Mouse (Mus musculus): ENCODE results near the gene Glg1. TPM values are rescaled to one million over a fixed set of nuclear protein-coding genes. Genes with fewer than 3 reads are reported as not detected.
A peak's percentile ranks its signal among the peaks of the same experiment; 100 is the strongest.
"Not testable (repeated sequence)": the region's sequence is repeated elsewhere in the genome, so short reads cannot be mapped to it uniquely, and the experiment has no call there.

The Glg1 gene
- 83.5 and 85.1 TPM in 2 replicates for polyA plus RNA-seq (2014; fragmentation: Nextera tagmentation; extraction: Ambion mirVana)

GRCm38 (mm10) chr8:111258631-111259407 is at the start of gene Glg1:
Glg1 (minus strand) TSS chr8:111259216.
- H3K4me1 ChIP-seq (ENCODE audit: control insufficient read depth in 2 of 2, insufficient read depth in 2 of 2, low read length in 2 of 2): peaks cover 8 to 31% of the 10 kb centered on the region in 2 experiments
- peak within 1 kb of the TSS; percentile 67 for H3K4me2 ChIP-seq (ENCODE audit: low read length)
- H3K4me3 ChIP-seq (ENCODE audit: control insufficient read depth in 1 of 2, insufficient read depth in 1 of 2, low read depth in 1 of 2, low read length in 2 of 2): peak within 1 kb of the TSS; percentile 75 to 92
- ATAC-seq (ENCODE audit: insufficient number of reproducible peaks, insufficient read depth, low FRiP score, low read depth): peak; percentile 83
- no peaks in the 10 kb centered on the region for H3K9me3 ChIP-seq (ENCODE audit: control insufficient read depth, low read length)
- H3K36me3 ChIP-seq (ENCODE audit: control insufficient read depth, insufficient read depth, low read length): no peaks in the 10 kb centered on the region
- no peaks in the 10 kb centered on the region for H3K27me3 ChIP-seq (ENCODE audit: control insufficient read depth, insufficient read depth, low read length)
- peak within 1 kb of the TSS; percentile 98 to 99 for H3K27ac ChIP-seq (replicated peaks in 1 of 2; ENCODE audit: control insufficient read depth in 1 of 2, insufficient read depth in 1 of 2, low read depth in 2 of 2, low read length in 2 of 2)
- under 1% methylated on average over 72 of the region's 76 CpGs for WGBS
- peak within 1 kb of the TSS; percentile 91 for H3K9ac ChIP-seq (ENCODE audit: low read length)

DNA sequence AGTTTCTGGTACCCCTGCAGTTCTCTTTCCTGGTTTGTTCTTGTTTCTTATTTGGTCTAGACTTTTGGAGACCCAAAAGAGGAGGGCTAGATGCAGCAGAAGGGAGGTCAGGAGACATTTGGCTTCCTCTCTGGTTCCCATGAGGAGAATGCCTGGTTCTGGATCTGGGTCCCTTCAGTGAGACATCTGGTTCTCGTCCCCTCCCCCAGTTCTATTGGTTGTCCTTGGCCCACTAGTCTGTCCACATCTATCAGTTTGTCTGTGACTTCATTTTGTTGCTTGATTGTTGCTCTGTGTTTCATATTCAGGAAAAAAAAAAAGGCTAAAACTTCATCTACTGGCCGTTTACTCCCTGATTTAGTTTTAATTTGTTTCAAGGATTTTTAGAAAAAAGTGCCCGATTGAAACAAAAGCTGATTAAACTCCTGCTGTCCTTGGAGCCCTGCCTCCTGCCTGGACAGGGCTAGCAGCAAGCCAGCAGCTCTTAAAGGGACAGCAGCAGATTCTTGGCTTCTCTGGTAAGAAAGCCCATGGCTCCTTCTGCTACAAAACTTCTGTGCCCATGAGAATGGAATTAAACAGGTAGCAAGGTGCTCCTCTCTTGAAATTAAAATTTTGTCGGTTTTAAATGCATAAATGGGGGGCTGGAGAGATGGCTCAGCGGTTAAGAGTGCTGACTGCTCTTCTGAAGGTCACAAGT is 46.2 kb upstream of the Glg1 start:
- Histone ChIP-seq H3K4me2 (ENCODE audit: low read length) (peak overlapping the region; percentile 32; the same call in 1 of the 2 replicates), H3K9ac (ENCODE audit: low read length) (no peak overlapping the region), H3K4me3 (ENCODE audit: control insufficient read depth in 1 of 2, insufficient read depth in 1 of 2, low read depth in 1 of 2, low read length in 2 of 2) (no peak overlapping the region), H3K27ac (replicated peaks in 1 of 2; ENCODE audit: control insufficient read depth in 1 of 2, insufficient read depth in 1 of 2, low read depth in 2 of 2, low read length in 2 of 2) (no peak overlapping the region), H3K9me3 (ENCODE audit: control insufficient read depth, low read length) (no peaks in the 10 kb centered on the region), H3K27me3 (ENCODE audit: control insufficient read depth, insufficient read depth, low read length) (no peaks in the 10 kb centered on the region), H3K36me3 (ENCODE audit: control insufficient read depth, insufficient read depth, low read length) (no peaks in the 10 kb centered on the region), H3K4me1 (ENCODE audit: control insufficient read depth in 2 of 2, insufficient read depth in 2 of 2, low read length in 2 of 2) (no peaks in the 10 kb centered on the region)
- no peak for ATAC-seq (ENCODE audit: insufficient number of reproducible peaks, insufficient read depth, low FRiP score, low read depth)
- WGBS: 16% methylated on average over 5 of the region's 5 CpGs

- H3K4me1 ChIP-seq (ENCODE audit: control insufficient read depth in 2 of 2, insufficient read depth in 2 of 2, low read length in 2 of 2): no peaks in the 10 kb centered on the region
- no peak for ATAC-seq (ENCODE audit: insufficient number of reproducible peaks, insufficient read depth, low FRiP score, low read depth)
- no peak overlapping the region for H3K4me3 ChIP-seq (ENCODE audit: control insufficient read depth in 1 of 2, insufficient read depth in 1 of 2, low read depth in 1 of 2, low read length in 2 of 2)
These were observed 45.3 kb upstream of the Glg1 start for GRCm38 (mm10) chr8:111304359-111304758.

GRCm38 (mm10) chr8:111303076-111303803 is 44.2 kb upstream of the Glg1 start:
- H3K36me3 ChIP-seq (ENCODE audit: control insufficient read depth, insufficient read depth, low read length); H3K4me2 ChIP-seq (ENCODE audit: low read length); H3K4me1 ChIP-seq (ENCODE audit: control insufficient read depth in 2 of 2, insufficient read depth in 2 of 2, low read length in 2 of 2); H3K9ac ChIP-seq (ENCODE audit: low read length); ATAC-seq (ENCODE audit: insufficient number of reproducible peaks, insufficient read depth, low FRiP score, low read depth); H3K27me3 ChIP-seq (ENCODE audit: control insufficient read depth, insufficient read depth, low read length); H3K4me3 ChIP-seq (ENCODE audit: control insufficient read depth in 1 of 2, insufficient read depth in 1 of 2, low read depth in 1 of 2, low read length in 2 of 2); H3K27ac ChIP-seq (replicated peaks in 1 of 2; ENCODE audit: control insufficient read depth in 1 of 2, insufficient read depth in 1 of 2, low read depth in 2 of 2, low read length in 2 of 2); H3K9me3 ChIP-seq (ENCODE audit: control insufficient read depth, low read length): not testable (repeated sequence)
- WGBS: 57% methylated on average over 5 of the region's 5 CpGs

More at GRCm38 (mm10) chr8:111304359-111304758, 45.3 kb upstream of the Glg1 start:
- H3K27ac ChIP-seq (replicated peaks in 1 of 2; ENCODE audit: control insufficient read depth in 1 of 2, insufficient read depth in 1 of 2, low read depth in 2 of 2, low read length in 2 of 2): no peak overlapping the region
- no peaks in the 10 kb centered on the region for H3K36me3 ChIP-seq (ENCODE audit: control insufficient read depth, insufficient read depth, low read length)
- H3K9me3 ChIP-seq (ENCODE audit: control insufficient read depth, low read length): no peaks in the 10 kb centered on the region
- H3K27me3 ChIP-seq (ENCODE audit: control insufficient read depth, insufficient read depth, low read length): no peaks in the 10 kb centered on the region
- H3K4me2 ChIP-seq (ENCODE audit: low read length): no peak overlapping the region
- 86% methylated on average over 3 of the region's 3 CpGs for WGBS
- no peak overlapping the region for H3K9ac ChIP-seq (ENCODE audit: low read length)

DNA sequence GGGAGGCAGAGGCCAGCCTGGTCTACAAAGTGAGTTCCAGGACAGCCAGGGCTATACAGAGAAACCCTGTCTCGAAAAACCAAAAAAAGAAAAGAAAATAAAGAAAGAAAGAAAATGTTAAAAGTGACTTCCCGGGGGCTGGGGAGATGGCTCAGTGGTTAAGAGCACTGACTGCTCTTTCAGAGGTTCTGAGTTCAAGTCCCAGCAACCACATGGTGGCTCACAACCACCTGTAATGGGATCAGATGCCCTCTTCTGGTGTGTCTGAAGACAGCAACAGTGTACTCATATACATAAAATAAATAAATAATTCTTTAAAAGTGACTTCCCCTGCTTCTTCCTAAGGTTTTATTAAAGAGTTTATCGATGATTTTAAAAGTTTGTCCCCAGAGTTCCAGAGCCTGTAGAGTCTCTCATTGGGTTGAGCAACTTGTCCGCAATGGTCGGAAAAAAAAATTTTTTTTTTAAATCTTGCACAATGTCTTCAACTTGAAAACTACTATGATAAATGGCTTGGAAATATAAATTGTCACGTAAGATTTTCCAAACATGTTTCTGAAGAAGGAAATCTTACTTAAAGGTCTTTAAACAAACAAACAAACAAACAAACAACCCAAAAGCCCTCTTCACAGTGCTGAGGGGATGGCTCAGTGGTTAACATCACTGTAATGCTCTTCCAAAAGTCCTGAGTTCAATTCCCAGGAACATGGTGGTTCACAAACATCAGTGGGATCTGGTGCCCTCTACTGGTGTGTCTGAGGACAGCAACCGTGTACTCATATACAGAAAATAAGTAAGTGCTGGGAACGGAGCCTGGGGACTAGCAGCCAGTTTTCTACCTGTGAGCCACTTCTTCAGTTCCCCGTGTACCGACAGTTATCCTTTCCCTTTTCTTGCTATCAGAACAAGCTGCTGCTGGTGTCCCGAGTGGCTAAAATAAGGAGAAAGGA is 41.9 kb upstream of the Glg1 start:
- no peaks in the 10 kb centered on the region for H3K9me3 ChIP-seq (ENCODE audit: control insufficient read depth, low read length)
- H3K9ac ChIP-seq (ENCODE audit: low read length): no peak overlapping the region
- no peaks in the 10 kb centered on the region for H3K27me3 ChIP-seq (ENCODE audit: control insufficient read depth, insufficient read depth, low read length)
- ATAC-seq (ENCODE audit: insufficient number of reproducible peaks, insufficient read depth, low FRiP score, low read depth): no peak
- H3K27ac ChIP-seq (replicated peaks in 1 of 2; ENCODE audit: control insufficient read depth in 1 of 2, insufficient read depth in 1 of 2, low read depth in 2 of 2, low read length in 2 of 2): peak overlapping the region in 1 of 2 experiments; percentile 69; a peak in 3 of 4 replicates
- peaks cover 0 to 13% of the 10 kb centered on the region in 2 experiments; a peak in 2 of 4 replicates for H3K4me1 ChIP-seq (ENCODE audit: control insufficient read depth in 2 of 2, insufficient read depth in 2 of 2, low read length in 2 of 2)
- WGBS: 64% methylated on average over 11 of the region's 11 CpGs
- H3K4me3 ChIP-seq (ENCODE audit: control insufficient read depth in 1 of 2, insufficient read depth in 1 of 2, low read depth in 1 of 2, low read length in 2 of 2): peak overlapping the region; percentile 25 to 33
- H3K4me2 ChIP-seq (ENCODE audit: low read length): peak overlapping the region; percentile 55
- peaks cover 11% of the 10 kb centered on the region for H3K36me3 ChIP-seq (ENCODE audit: control insufficient read depth, insufficient read depth, low read length)

DNA sequence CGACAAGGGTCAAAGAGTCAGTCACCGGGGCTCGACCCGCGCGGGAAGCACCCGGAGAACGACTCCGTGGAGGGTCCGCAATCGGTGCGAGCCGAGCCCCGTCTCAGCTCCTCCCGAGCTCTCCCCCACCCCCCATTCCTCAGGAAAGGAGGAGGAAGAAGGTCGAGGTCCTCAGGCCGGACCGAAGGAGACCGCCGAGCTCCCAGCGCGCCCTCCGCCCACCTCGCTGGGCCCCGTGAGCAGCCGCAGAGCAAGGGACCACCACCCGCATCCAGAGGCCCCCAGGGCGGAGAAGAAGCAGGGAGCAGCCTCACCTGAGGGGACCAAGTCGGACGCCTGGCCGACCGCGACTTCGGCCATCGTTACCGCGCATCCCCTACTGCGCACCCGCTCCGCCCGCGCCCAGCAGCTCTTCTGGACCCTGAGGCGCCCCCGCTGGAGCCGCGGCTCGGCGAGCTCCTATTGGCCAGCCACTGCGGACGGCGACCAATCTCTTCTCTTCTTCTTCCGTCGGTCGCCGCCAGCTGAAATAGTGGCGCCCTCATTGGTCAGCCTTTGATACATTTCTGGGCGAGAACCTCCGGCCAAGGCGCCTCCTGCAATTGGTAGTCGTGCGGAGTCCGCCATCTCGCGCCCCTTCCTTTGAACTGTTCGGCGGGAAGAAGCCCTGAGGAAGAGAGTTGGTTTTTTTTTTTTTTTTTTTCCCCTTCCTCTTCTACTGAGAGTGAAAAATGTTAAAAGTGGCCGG is 41.0 kb upstream of the Glg1 start, which contains the start of gene Rfwd3:
Gene Rfwd3 (minus strand): TSS at position 402 of the 748 bp plus-strand sequence.
- Histone ChIP-seq H3K4me2 (ENCODE audit: low read length) (peak within 1 kb of the TSS; percentile 64), H3K36me3 (ENCODE audit: control insufficient read depth, insufficient read depth, low read length) (peaks cover 18% of the 10 kb centered on the region), H3K27ac (replicated peaks in 1 of 2; ENCODE audit: control insufficient read depth in 1 of 2, insufficient read depth in 1 of 2, low read depth in 2 of 2, low read length in 2 of 2) (peak within 1 kb of the TSS; percentile 87 to 95), H3K4me3 (ENCODE audit: control insufficient read depth in 1 of 2, insufficient read depth in 1 of 2, low read depth in 1 of 2, low read length in 2 of 2) (peak within 1 kb of the TSS; percentile 76 to 96), H3K4me1 (ENCODE audit: control insufficient read depth in 2 of 2, insufficient read depth in 2 of 2, low read length in 2 of 2) (peaks cover 0 to 13% of the 10 kb centered on the region in 2 experiments; a peak in 2 of 4 replicates), H3K9ac (ENCODE audit: low read length) (peak within 1 kb of the TSS; percentile 98), H3K9me3 (ENCODE audit: control insufficient read depth, low read length) (no peaks in the 10 kb centered on the region), H3K27me3 (ENCODE audit: control insufficient read depth, insufficient read depth, low read length) (no peaks in the 10 kb centered on the region)
- WGBS: 0% methylated on average over 64 of the region's 67 CpGs
- ATAC-seq (ENCODE audit: insufficient number of reproducible peaks, insufficient read depth, low FRiP score, low read depth): peak; percentile 98
